Mouse (Mus musculus): ENCODE data around the gene Ganab. TPM values are rescaled to one million over a fixed set of nuclear protein-coding genes. Genes with fewer than 3 reads are reported as not detected.
"Not testable (repeated sequence)": the region's sequence is repeated elsewhere in the genome, so short reads cannot be mapped to it uniquely, and the experiment has no call there.

Gene Ganab
- total RNA-seq (2021): 10 to 100 TPM; 19.5 to 20.8 TPM
- long read RNA-seq, experiment 1, transcript Ganab-202 (24 exons, 3,788 nt): major isoform, 7 of 18 reads
- long read RNA-seq, experiment 1, partial matches to known transcripts: 7 of 18 reads
- long read RNA-seq, experiment 1, other reads (novel, unspliced or antisense): 2 of 18 reads
- long read RNA-seq, experiment 2, partial matches to known transcripts: 4 of 9 reads
- long read RNA-seq, experiment 2, other reads (novel, unspliced or antisense): 0 of 9 reads

DNA sequence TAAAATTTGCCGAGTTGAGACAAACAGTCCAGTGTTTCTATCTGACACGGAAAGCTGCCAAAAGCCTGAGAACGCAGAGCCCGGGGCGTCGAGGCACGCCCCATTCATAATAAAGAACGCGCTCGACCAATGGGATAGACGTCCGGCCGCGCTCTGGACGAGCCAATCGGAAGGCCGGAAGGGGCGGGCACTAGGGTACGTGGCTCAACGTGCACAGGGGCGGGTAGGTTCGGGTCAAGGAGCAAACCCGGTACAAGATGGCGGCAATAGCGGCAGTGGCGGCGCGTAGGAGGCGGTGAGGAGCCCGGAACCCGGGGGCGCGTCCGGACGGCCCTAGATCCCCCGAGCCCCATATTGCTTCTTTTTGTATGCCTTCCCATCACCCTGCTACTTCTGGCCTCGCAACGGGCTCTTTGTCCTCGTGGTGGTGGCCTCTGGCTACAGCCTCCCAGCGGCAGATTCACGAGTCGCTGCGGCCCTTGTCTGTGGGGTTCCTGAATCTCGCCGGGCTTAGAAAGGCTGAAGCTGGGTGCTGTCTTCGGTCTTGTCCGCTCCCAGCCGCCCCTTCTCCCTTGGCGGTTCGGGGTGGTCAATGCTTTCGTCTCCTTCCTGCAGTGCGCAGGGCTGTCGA lies at the start of gene Ganab:
Gene Ganab (plus strand): TSS at position 207 of the 631 bp plus-strand sequence.
- peak; percentile 94 for DNase-seq (ENCODE audit: low spot score)

DNA sequence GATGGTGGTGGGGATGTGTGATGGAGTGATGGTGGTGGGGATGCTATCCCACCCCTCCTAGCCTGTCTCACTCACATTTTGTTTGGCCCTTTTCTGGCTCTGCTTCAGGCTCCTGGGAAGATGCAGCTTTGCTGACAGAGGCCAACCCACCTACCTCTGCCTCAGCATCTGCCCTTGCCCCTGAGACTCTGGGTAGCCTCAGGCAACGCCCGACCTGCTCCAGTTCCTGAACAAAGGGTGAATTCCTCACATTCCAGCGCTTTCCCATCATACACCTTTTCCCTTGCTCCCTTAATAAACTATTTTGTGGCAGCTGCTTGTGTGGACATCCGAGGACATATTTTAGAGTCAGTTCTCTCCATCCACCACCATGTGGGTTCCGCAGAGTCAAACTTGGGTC lies 49.5 kb upstream of the Ganab start:
- no peak for DNase-seq (ENCODE audit: low spot score)

DNA sequence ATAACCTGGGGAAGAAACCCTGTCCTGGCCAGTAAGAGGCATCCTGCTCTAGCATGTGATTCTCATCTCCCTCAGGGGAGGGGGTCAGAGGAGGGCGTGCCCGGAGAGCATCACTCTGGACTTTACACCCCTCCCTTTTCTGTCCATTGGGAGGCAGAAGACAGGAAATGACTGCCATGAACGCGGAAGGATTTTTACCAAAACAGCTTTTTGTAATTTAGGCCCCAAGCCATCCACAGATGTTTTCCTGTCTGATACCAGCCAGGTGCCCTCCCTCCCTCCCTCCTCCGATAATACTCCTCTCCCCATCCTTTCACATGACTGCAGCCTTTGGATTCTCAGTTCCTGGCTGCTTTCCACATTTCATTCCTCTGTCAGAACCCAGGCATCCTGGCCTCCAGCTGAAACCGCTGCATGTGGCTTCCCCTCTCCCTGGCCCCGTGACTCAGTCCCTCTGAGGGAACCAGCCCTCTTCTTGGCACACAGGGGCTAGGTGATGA lies 47.4 kb upstream of the Ganab start, which contains the start of gene Lrrn4cl:
Gene Lrrn4cl (plus strand): TSS at position 367 of the 500 bp plus-strand sequence.
- peak; percentile 77 for DNase-seq (ENCODE audit: low spot score)

- no peak for DNase-seq (ENCODE audit: low spot score)
Observed at GRCm38 (mm10) chr19:8851639-8852038, 46.2 kb upstream of the Ganab start.

DNA sequence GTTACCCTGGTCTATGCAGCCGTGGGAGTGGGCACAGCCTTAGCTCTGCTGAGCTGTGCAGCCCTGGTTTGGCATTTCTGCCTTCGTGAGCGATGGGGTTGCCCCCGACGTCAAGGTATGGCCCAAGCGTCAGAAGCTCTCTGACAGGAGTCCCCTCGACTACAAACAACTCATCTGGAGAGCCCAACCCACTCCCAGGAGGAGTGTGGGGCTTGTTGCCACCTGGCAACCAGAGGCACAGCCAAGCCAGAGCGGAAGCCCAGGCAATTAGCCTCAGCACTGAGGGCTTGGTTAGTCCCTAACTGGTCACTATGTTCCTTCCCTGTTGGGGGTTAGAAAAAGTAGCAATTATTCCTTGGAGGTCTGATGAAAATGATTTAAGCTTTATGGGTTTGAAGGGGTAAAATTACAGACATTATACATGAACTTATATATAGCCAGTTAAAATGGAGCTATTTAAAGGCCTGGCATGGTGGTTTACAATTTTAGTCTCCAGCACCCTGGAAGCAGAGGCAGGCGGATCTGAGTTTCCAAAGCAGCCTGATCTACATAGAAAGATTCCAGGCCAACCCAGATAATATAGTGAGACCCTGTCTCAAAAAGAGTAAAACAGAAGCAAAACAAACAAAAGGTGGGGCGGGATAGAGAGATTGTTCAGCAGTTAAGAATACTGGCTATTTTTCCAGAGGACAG lies 45.5 kb upstream of the Ganab start:
- DNase-seq (ENCODE audit: low spot score): peak; percentile 72

- DNase-seq (ENCODE audit: low spot score): no peak
Observed at GRCm38 (mm10) chr19:8853117-8853516, 44.8 kb upstream of the Ganab start.

- DNase-seq (ENCODE audit: low spot score): peak; percentile 44
Observed at GRCm38 (mm10) chr19:8857689-8858088, 40.2 kb upstream of the Ganab start.

- no peak for DNase-seq (ENCODE audit: low spot score)
Observed at GRCm38 (mm10) chr19:8859018-8859417, 38.9 kb upstream of the Ganab start.

DNA sequence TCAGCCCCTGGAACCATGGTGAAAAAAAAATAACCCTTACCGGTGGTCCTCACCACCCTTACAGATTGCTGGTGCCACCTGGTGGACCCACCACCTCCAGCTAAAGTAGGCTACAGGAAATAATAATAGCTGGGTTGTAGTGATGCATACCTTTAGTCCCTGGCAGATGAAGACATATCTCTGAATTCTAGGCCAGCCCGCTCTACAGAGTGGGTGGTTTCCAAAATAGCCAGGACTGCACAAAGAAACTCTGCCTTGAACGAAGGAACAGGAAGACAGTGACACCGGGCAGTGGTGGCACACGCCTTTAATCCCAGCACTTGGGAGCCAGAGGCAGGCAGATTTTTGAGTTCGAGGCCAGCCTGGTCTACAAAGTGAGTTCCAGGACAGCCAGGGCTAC lies 33.6 kb upstream of the Ganab start:
- no peak for DNase-seq (ENCODE audit: low spot score)

- DNase-seq (ENCODE audit: low spot score): not testable (repeated sequence)
Observed at GRCm38 (mm10) chr19:8870381-8870780, 27.5 kb upstream of the Ganab start.

DNA sequence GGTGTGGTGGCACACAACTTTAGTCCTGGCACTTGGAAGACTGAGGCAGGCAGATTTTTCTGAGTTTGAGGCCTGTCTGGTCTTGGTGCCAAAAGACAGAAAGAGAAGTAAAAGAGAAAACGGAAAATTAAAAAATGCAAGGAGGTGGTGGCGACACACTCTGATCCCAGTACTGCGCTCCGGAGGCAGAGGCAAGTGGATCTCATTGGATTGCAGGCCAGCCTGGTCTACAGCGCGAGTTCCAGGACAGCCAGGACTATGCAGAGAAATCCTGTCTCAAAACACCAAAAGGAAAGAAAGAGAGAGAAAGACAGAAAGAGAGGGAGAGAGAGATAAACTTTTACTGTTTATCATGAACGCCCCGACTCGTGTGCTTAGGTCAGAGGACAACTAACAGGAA lies 27.0 kb upstream of the Ganab start:
- DNase-seq (ENCODE audit: low spot score): no peak

- DNase-seq (ENCODE audit: low spot score): peak; percentile 99
Observed at GRCm38 (mm10) chr19:8871267-8872186, 26.3 kb upstream of the Ganab start, which contains the start of gene Ubxn1. TSS of gene Ubxn1 (plus strand) at chr19:8871496.

DNA sequence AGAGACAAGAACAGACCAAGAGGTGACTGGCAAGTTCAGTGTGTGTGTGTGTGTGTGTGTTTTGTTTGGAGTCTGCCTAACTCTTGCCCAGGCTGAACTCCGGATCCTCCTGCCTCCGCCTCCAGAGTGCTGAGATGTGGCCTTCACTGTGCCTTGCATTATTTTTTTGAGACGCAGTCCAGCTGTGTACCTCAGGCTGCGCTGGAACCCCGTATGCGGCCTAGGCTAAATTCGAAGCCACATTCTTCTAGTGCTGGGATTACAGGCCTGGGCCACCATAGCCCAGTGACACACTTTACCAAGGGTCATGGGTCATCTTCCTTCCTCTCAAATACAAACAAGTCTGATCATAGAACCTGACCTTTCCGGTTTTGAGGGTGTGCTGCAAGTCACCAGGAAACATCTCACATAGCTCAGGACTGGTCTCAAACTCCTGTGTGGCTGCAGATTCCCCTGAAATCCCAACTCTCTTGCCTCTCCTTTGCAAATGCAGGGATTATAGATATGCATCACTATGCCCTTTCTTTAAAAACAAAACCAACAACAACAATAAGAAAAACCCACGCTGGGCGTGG lies 25.5 kb upstream of the Ganab start:
- no peak for DNase-seq (ENCODE audit: low spot score)

- no peak for DNase-seq (ENCODE audit: low spot score)
Observed at GRCm38 (mm10) chr19:8875031-8875430, 22.8 kb upstream of the Ganab start.

DNA sequence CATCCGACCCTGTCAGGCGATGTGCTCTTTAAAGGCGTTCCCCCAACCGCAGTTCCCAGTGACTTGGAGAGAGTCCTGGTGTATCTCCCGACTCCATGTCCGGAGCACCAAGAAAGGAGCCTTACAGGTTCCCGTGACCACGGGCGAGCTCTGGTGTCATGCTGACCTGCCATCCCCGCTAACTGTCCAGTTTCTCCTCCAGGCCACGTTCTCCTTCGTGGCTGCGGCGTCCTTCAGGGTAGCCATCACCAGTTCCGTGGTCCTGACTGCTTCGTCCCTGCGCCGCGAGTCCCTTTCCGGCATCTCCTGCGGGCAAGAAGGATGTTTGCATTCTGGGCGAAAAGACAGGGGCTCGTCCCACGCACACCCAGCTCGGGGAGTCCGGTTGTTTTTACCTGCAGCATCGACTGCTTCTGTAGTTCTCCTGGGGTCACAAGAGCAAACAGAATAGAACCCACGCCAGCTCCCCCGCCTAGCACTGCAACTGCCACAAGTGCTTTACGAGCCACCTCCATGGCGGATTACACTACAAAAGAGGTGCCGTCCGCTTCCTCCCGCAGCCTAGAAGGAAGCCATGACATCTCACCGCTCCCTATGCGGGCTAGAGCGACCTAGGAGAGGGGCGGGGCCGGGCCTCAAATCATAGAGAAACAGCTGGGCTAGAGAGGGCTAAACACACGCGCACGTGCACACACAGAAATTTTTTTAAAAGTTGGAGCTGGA lies 17.4 kb upstream of the Ganab start, which contains the start of gene Uqcc3:
Gene Uqcc3 (minus strand): TSS at position 613 of the 723 bp plus-strand sequence.
- DNase-seq (ENCODE audit: low spot score): peak; percentile 91

- no peak for DNase-seq (ENCODE audit: low spot score)
Observed at GRCm38 (mm10) chr19:8881034-8881392, 16.9 kb upstream of the Ganab start.

DNA sequence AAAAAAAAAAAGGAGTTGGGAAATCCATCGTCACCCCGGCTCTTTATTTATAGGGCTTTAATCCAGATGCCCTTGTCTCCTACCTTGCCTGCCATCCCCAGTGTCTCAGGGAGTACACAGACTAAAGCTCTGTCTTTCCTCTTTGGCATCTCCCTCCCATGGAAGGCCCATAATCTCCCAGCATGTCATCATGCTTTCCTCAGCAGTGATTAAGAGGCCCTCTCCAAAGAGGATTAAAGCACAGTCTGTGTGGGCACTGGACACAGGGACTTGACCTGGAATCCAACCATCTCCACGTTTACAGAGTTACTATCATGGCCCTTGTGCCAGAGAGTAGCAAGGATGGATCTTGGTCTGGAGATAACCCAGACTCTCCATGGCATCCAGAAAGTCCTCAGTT lies 14.3 kb upstream of the Ganab start, which contains the start of the genes Lbhd1 and Gm49403:
Gene Lbhd1 (plus strand): TSS at position 117 of the 400 bp plus-strand sequence.
Gene Gm49403 (plus strand): TSS at position 315 of the 400 bp plus-strand sequence.
- DNase-seq (ENCODE audit: low spot score): no peak

DNA sequence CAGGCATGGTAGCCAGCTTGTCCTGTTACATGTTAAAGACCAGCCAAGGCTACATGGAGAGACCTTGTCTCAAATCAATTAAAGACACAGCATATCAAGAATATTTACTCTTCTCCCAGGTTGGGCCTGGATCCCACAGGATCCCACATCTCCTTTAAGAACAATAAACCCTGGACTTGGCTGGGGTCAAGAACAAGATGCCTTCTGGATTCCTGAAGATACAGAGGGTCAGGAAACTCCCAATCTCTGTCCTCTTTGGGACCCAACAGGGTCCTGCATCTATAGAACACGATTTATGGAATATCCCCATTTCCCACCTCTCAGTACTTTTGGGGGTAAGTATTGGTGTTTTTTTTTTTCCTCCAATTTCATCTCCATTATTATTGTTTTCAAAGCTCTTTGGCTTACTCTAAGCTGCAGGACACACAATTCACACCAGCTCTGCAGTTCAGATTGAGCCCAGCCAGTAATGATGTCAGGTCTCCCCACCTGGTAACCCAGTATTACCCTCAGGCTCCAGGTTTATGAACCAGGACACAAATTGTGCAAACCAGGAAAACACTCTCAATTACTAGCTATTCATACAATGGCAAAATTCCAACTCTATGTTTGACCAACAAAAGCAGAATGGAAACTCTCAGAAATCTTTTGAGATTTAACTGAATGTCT lies 10.8 kb upstream of the Ganab start:
- DNase-seq (ENCODE audit: low spot score): no peak

All from gastrocnemius, adult 18-20 months (tissue).